Mouse (Mus musculus) limb, embryonic 13.5 days (tissue): ENCODE data around the gene Dock2. TPM values are rescaled to one million over a fixed set of nuclear protein-coding genes. Genes with fewer than 3 reads are reported as not detected.

Experiments
- ATAC-seq: fragments of 200-750 bp; cut with Nextera tagmentation; 2 replicates; pipeline ENCODE4 v1.8.0; 2017; ENCODE audit warnings: low read depth, moderate number of reproducible peaks, moderate TSS enrichment; ENCODE audit not compliant: low FRiP score
- H3K27ac ChIP-seq: fragments of 300-500 bp; sonication (generic); 2 replicates; pipeline ENCODE4 v1.5.1; 2015; ENCODE audit warnings: inconsistent platforms, mild to moderate bottlenecking, moderate library complexity
- H3K27me3 ChIP-seq: fragments of 300-500 bp; sonication (generic); 2 replicates; pipeline ENCODE4 v1.6.1; 2015; ENCODE audit warnings: mild to moderate bottlenecking, inconsistent platforms
- H3K36me3 ChIP-seq: fragments of 300-500 bp; sonication (generic); 2 replicates; pipeline ENCODE4 v1.6.1; 2015; ENCODE audit warnings: inconsistent platforms, mild to moderate bottlenecking, moderate library complexity
- H3K4me1 ChIP-seq: fragments of 300-500 bp; sonication (generic); 2 replicates; pipeline ENCODE4 v1.6.1; 2015; ENCODE audit warnings: inconsistent platforms
- H3K4me2 ChIP-seq: fragments of 300-500 bp; sonication (generic); replicated peaks from 2 replicates; pipeline ENCODE4 v1.6.1; 2015; ENCODE audit warnings: inconsistent platforms, mild to moderate bottlenecking, moderate library complexity
- H3K4me3 ChIP-seq: fragments of 300-500 bp; sonication (generic); 2 replicates; pipeline ENCODE4 v1.5.1; 2015; ENCODE audit warnings: moderate library complexity, mild to moderate bottlenecking, inconsistent platforms
- H3K9ac ChIP-seq: fragments of 300-500 bp; sonication (generic); 2 replicates; pipeline ENCODE4 v1.6.1; 2015; ENCODE audit warnings: mild to moderate bottlenecking, inconsistent platforms
- H3K9me3 ChIP-seq: fragments of 300-500 bp; sonication (generic); 2 replicates; pipeline ENCODE4 v1.6.1; 2016; ENCODE audit warnings: inconsistent platforms
- WGBS: fragments of 180-500 bp; shearing (Covaris S2); methylation state at CpG from one replicate; pipeline ENCODE4 v1.1.7; 2015; 5-methylcytosine and 5-hydroxymethylcytosine counted together
- polyA plus RNA-seq: library from polyadenylated mRNA; unstranded; fragments of >200 nt; fragmentation: Nextera tagmentation; extraction: Ambion mirVana; gene quantifications from 2 replicates; pipeline ENCODE4 v1.2.1, GENCODE M21; 2015

The Dock2 gene
- polyA plus RNA-seq, 1 experiment from 2014 or later = 1.3 TPM

GRCm38 (mm10) chr11:34518566-34518965, 265.1 kb downstream of the Dock2 start:
- Histone ChIP-seq H3K4me3 (no peak overlapping the region), H3K9ac (no peak overlapping the region), H3K4me1 (peaks cover 7% of the 10 kb centered on the region), H3K36me3 (no peaks in the 10 kb centered on the region), H3K27ac (no peak overlapping the region), H3K9me3 (no peaks in the 10 kb centered on the region), H3K27me3 (no peaks in the 10 kb centered on the region), H3K4me2 (no peak overlapping the region)
- ATAC-seq = peak; percentile 61; the same call in 1 of the 2 replicates
- WGBS = 39% methylated on average over 5 of the region's 5 CpGs

DNA sequence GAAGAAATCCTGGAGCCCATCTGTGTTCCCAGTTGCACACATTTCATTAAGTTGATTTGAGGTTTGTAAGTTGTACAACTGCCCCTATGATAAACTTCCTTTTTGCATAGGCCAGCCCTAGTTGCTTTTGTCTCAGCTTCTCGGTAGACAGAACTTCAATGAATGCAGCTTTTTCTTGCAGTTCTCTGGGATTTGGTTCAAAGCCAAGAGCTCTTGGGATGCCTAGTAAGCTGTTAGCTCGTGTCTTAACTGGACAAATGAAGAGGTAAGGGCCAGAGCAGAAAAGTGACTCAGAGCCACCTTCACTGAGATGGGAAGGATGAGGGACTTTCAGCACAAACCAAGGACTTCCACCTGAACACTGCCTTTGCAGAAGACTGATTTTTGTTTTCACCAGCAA, 266.7 kb downstream of the Dock2 start:
- Histone ChIP-seq H3K4me3 (no peak overlapping the region), H3K4me1 (peaks cover 7% of the 10 kb centered on the region), H3K27me3 (no peaks in the 10 kb centered on the region), H3K36me3 (no peaks in the 10 kb centered on the region), H3K4me2 (no peak overlapping the region), H3K9me3 (no peaks in the 10 kb centered on the region), H3K27ac (no peak overlapping the region), H3K9ac (no peak overlapping the region)
- ATAC-seq = no peak
- 67% methylated on average over 2 of the region's 2 CpGs for WGBS

DNA sequence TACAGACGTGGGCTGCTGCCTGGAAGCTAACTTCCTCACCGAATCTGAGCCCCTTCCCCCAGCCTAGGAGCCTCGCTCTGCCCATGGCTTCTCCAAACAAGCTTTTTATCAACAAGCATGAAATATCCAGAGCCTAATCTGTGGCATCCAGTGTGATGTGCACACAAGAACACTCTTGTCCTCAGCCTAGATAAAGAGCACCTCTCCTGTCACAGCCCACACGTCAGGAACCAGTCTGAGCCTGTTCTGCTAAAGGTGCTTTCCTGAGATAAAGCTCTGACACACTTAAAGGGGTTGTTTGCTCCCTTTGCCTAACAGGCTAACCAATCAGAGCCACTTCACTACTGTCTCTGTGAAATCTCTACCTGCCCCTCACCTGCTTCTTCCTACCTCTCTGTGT, 268.4 kb downstream of the Dock2 start:
- Histone ChIP-seq H3K27me3 (no peaks in the 10 kb centered on the region), H3K9ac (no peak overlapping the region), H3K4me1 (peaks cover 7% of the 10 kb centered on the region), H3K4me3 (no peak overlapping the region), H3K4me2 (no peak overlapping the region), H3K27ac (no peak overlapping the region), H3K9me3 (no peaks in the 10 kb centered on the region), H3K36me3 (no peaks in the 10 kb centered on the region)
- 48% methylated on average over 4 of the region's 4 CpGs for whole genome bisulfite sequencing
- ATAC-seq = no peak

- 73% methylated on average over 1 of the region's 1 CpGs for WGBS
- Histone ChIP-seq H3K27me3 (no peaks in the 10 kb centered on the region), H3K4me2 (no peak overlapping the region), H3K4me1 (no peaks in the 10 kb centered on the region), H3K36me3 (no peaks in the 10 kb centered on the region), H3K4me3 (no peak overlapping the region), H3K9ac (no peak overlapping the region), H3K27ac (no peak overlapping the region), H3K9me3 (no peaks in the 10 kb centered on the region)
- no peak for ATAC-seq
Observed at GRCm38 (mm10) chr11:34506390-34506789, 277.3 kb downstream of the Dock2 start.

- ATAC-seq = no peak
Observed at GRCm38 (mm10) chr11:34499663-34500062, 284.0 kb downstream of the Dock2 start.

GRCm38 (mm10) chr11:34494682-34495081, 289.0 kb downstream of the Dock2 start:
- 83% methylated on average over 4 of the region's 4 CpGs for WGBS
- ATAC-seq = no peak
- Histone ChIP-seq H3K4me3 (no peak overlapping the region), H3K4me1 (no peaks in the 10 kb centered on the region), H3K4me2 (no peak overlapping the region), H3K36me3 (no peaks in the 10 kb centered on the region), H3K9ac (no peak overlapping the region), H3K9me3 (no peaks in the 10 kb centered on the region), H3K27me3 (no peaks in the 10 kb centered on the region), H3K27ac (no peak overlapping the region)

More at GRCm38 (mm10) chr11:34499663-34500062, 284.0 kb downstream of the Dock2 start:
- Histone ChIP-seq H3K9ac (no peak overlapping the region), H3K9me3 (no peaks in the 10 kb centered on the region), H3K4me1 (no peaks in the 10 kb centered on the region), H3K27me3 (no peaks in the 10 kb centered on the region), H3K4me2 (no peak overlapping the region), H3K36me3 (no peaks in the 10 kb centered on the region), H3K27ac (no peak overlapping the region), H3K4me3 (no peak overlapping the region)
- WGBS = 81% methylated on average over 1 of the region's 1 CpGs

- WGBS = 87% methylated on average over 3 of the region's 3 CpGs
- Histone ChIP-seq H3K9ac (no peak overlapping the region), H3K27me3 (no peaks in the 10 kb centered on the region), H3K4me1 (no peaks in the 10 kb centered on the region), H3K4me3 (no peak overlapping the region), H3K27ac (no peak overlapping the region), H3K9me3 (no peaks in the 10 kb centered on the region), H3K4me2 (no peak overlapping the region), H3K36me3 (no peaks in the 10 kb centered on the region)
- ATAC-seq = no peak
Observed at GRCm38 (mm10) chr11:34492986-34493385, 290.7 kb downstream of the Dock2 start.

- Histone ChIP-seq H3K4me3 (no peak overlapping the region), H3K9me3 (no peaks in the 10 kb centered on the region), H3K4me2 (no peak overlapping the region), H3K4me1 (no peaks in the 10 kb centered on the region), H3K9ac (no peak overlapping the region), H3K27ac (no peak overlapping the region), H3K27me3 (no peaks in the 10 kb centered on the region), H3K36me3 (no peaks in the 10 kb centered on the region)
- no peak for ATAC-seq
- 94% methylated on average over 2 of the region's 2 CpGs for WGBS
Observed at GRCm38 (mm10) chr11:34492223-34492622, 291.5 kb downstream of the Dock2 start.

DNA sequence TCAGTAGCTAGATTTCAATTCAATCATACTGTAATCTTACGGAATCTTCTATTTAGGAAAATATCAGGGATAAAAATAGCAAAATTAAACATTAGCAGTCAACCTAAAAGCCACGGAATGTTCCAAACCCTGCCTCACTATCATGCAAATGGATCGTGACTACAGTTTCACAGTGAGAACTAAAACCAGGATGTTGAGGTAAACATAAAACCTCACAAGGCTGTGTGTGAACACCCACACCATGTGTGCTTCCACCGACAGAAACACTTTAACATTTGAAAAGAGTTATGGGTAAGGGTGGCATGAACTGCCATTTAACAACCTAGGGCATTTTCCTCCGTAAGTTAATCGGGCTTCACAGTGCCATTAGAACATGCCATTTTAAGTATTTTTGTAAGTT, 294.1 kb downstream of the Dock2 start:
- Histone ChIP-seq H3K4me2 (no peak overlapping the region), H3K4me1 (no peaks in the 10 kb centered on the region), H3K9me3 (peaks cover 8% of the 10 kb centered on the region; the same call in 1 of the 2 replicates), H3K36me3 (no peaks in the 10 kb centered on the region), H3K4me3 (no peak overlapping the region), H3K27me3 (no peaks in the 10 kb centered on the region), H3K27ac (no peak overlapping the region), H3K9ac (no peak overlapping the region)
- ATAC-seq = no peak
- WGBS = 65% methylated on average over 6 of the region's 6 CpGs

GRCm38 (mm10) chr11:34479301-34479700, 304.4 kb downstream of the Dock2 start:
- no peak overlapping the region for H3K9ac ChIP-seq
- no peak overlapping the region for H3K27ac ChIP-seq
- no peaks in the 10 kb centered on the region for H3K36me3 ChIP-seq
- H3K27me3 ChIP-seq = no peaks in the 10 kb centered on the region
- H3K4me2 ChIP-seq = no peak overlapping the region
- H3K4me3 ChIP-seq = no peak overlapping the region
- no peaks in the 10 kb centered on the region for H3K9me3 ChIP-seq
- WGBS = 76% methylated on average over 5 of the region's 5 CpGs
- ATAC-seq = no peak
- no peaks in the 10 kb centered on the region for H3K4me1 ChIP-seq

- Histone ChIP-seq H3K27ac (no peak overlapping the region), H3K27me3 (no peaks in the 10 kb centered on the region), H3K4me1 (no peaks in the 10 kb centered on the region), H3K36me3 (no peaks in the 10 kb centered on the region), H3K9me3 (no peaks in the 10 kb centered on the region), H3K4me2 (no peak overlapping the region), H3K9ac (no peak overlapping the region), H3K4me3 (no peak overlapping the region)
- WGBS = 64% methylated on average over 2 of the region's 2 CpGs
- no peak for ATAC-seq
Observed at GRCm38 (mm10) chr11:34469792-34470191, 313.9 kb downstream of the Dock2 start.

DNA sequence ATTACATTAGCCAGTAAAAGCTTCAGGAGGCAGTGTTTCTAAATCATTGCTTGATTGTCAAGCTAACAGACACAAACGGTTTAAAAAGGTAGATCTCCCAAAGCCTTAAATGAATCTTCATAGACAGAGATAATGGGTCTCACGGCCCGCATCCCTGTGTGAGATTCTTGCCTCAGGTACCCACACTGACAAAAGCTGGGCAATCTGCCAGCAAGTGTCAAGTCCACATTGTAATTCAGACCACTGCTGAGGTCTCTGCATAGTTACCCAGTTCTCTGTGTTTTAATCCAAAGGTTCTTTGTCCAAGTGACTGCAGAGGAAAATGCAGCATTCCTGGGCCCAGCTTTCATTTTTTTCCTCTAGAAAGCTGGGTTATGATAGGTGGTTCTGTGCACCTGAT, 315.1 kb downstream of the Dock2 start:
- ATAC-seq = no peak
- H3K9ac ChIP-seq = no peak overlapping the region
- 69% methylated on average over 3 of the region's 3 CpGs for WGBS
- H3K9me3 ChIP-seq = no peaks in the 10 kb centered on the region
- H3K27me3 ChIP-seq = no peaks in the 10 kb centered on the region
- no peak overlapping the region for H3K27ac ChIP-seq
- no peaks in the 10 kb centered on the region for H3K36me3 ChIP-seq
- H3K4me2 ChIP-seq = no peak overlapping the region
- no peaks in the 10 kb centered on the region for H3K4me1 ChIP-seq
- H3K4me3 ChIP-seq = no peak overlapping the region

- no peaks in the 10 kb centered on the region for H3K36me3 ChIP-seq
- ATAC-seq = no peak
- no peaks in the 10 kb centered on the region for H3K9me3 ChIP-seq
- H3K4me1 ChIP-seq = no peaks in the 10 kb centered on the region
- no peak overlapping the region for H3K4me3 ChIP-seq
- no peak overlapping the region for H3K4me2 ChIP-seq
- no peak overlapping the region for H3K9ac ChIP-seq
- 70% methylated on average over 1 of the region's 1 CpGs for WGBS
- no peak overlapping the region for H3K27ac ChIP-seq
- H3K27me3 ChIP-seq = no peaks in the 10 kb centered on the region
Observed at GRCm38 (mm10) chr11:34467056-34467455, 316.6 kb downstream of the Dock2 start.
